Mouse (Mus musculus) brain, embryonic 14.5 days (tissue): ENCODE measurements around the gene Ece2.

Source experiments
- CTCF ChIP-seq: fragments of 200-500 bp; IDR thresholded peaks from 2 replicates; pipeline ENCODE4 v1.5.1; 2012; ENCODE audit warnings: inconsistent platforms, mild to moderate bottlenecking, moderate library complexity, borderline replicate concordance; ENCODE audit not compliant: insufficient read depth, insufficient read length; ENCODE audit errors: extremely low read depth
- POLR2A ChIP-seq: fragments of 200-500 bp; IDR thresholded peaks from 2 replicates; pipeline ENCODE4 v1.6.1; 2012; ENCODE audit warnings: mild to moderate bottlenecking, inconsistent platforms, borderline replicate concordance; ENCODE audit not compliant: poor library complexity, insufficient read depth, insufficient read length, severe bottlenecking; ENCODE audit errors: extremely low read depth

GRCm38 (mm10) chr16:20623211-20623610, 6.4 kb upstream of the Ece2 start:
- TF ChIP-seq POLR2A (no peak), CTCF (no peak)
